Mouse (Mus musculus) kidney, embryonic 15.5 days (tissue): ENCODE results near the gene Golph3. TPM values are rescaled to one million over a fixed set of nuclear protein-coding genes. Genes with fewer than 3 reads are reported as not detected.

ENCODE experiments used
- polyA plus RNA-seq: library from polyadenylated mRNA; unstranded; fragments of >200 nt; fragmentation: Nextera tagmentation; extraction: Ambion mirVana; gene quantifications from 2 replicates; pipeline ENCODE4 v1.2.1, GENCODE M21; 2015

The Golph3 gene
- polyA plus RNA-seq, 1 experiment from 2014 or later, result 84.5 TPM

Other genes with a start within 250 kb of the Golph3 start
- 108 and 109 TPM in 2 replicates for gene Zfr, start 203.6 kb upstream of the Golph3 start, polyA plus RNA-seq
- gene Mtmr12, start 116.4 kb upstream of the Golph3 start, polyA plus RNA-seq, result 20.9 and 21.1 TPM in 2 replicates
- gene 1810049J17Rik, start 449 bp downstream of the Golph3 start, polyA plus RNA-seq, result 1.2 TPM in 1 of 2 replicates, not detected in the other